Mouse (Mus musculus): Measurements from ENCODE around the gene Ddx60.

Gene Ddx60

GRCm38 (mm10) chr8:61985703-61986475 is 58.0 kb downstream of the Ddx60 start:
- no peak for DNase-seq (ENCODE audit: low spot score in 2 of 2)

GRCm38 (mm10) chr8:61989464-61989863 is 61.6 kb downstream of the Ddx60 start:
- no peak for DNase-seq (ENCODE audit: low spot score in 2 of 2)

- DNase-seq (ENCODE audit: low spot score in 2 of 2) = no peak
Observed at GRCm38 (mm10) chr8:61992796-61993195, 64.9 kb downstream of the Ddx60 start.

- no peak for DNase-seq (ENCODE audit: low spot score in 2 of 2)
Observed at GRCm38 (mm10) chr8:61997125-61997524, 69.2 kb downstream of the Ddx60 start.

GRCm38 (mm10) chr8:62014166-62014565 is 86.3 kb downstream of the Ddx60 start:
- no peak for DNase-seq (ENCODE audit: low spot score in 2 of 2)

- no peak for DNase-seq (ENCODE audit: low spot score in 2 of 2)
Observed at GRCm38 (mm10) chr8:62014582-62014981, 86.7 kb downstream of the Ddx60 start.

- DNase-seq (ENCODE audit: low spot score in 2 of 2) = no peak
Observed at GRCm38 (mm10) chr8:62034351-62034750, 106.5 kb downstream of the Ddx60 start.

- DNase-seq (ENCODE audit: low spot score in 2 of 2) = no peak
Observed at GRCm38 (mm10) chr8:62046809-62047208, 118.9 kb downstream of the Ddx60 start.

- no peak for DNase-seq (ENCODE audit: low spot score in 2 of 2)
Observed at GRCm38 (mm10) chr8:62060357-62060756, 132.5 kb downstream of the Ddx60 start.

GRCm38 (mm10) chr8:62068305-62068704 is 140.4 kb downstream of the Ddx60 start:
- no peak for DNase-seq (ENCODE audit: low spot score in 2 of 2)

- DNase-seq (ENCODE audit: low spot score in 2 of 2) = no peak
Observed at GRCm38 (mm10) chr8:62080195-62080802, 152.4 kb downstream of the Ddx60 start.

- no peak for DNase-seq (ENCODE audit: low spot score in 2 of 2)
Observed at GRCm38 (mm10) chr8:62081804-62082203, 153.9 kb downstream of the Ddx60 start.
